ENCODE assay signal across 23 mouse cellular contexts in genomic region chr17:32501051-32501450, GRCm38 (mm10). TPM values are rescaled to one million over a fixed set of nuclear protein-coding genes. Genes with fewer than 3 reads are reported as not detected.
DNase-seq lines count a peak whose midpoint lies in the region; ATAC-seq and TF ChIP-seq lines count a peak whose summit lies in the region.
"Had no signal": no experiment of that assay in that cellular context is flagged by ENCODE, and none has a peak within 500 bp of the region (broad histone marks: within the 10 kb centered on the region; RNA-seq: fewer than 3 reads in every experiment).

No protein-coding gene starts in this region.

- no peaks in the 10 kb centered on the region for H3K27me3 ChIP-seq in embryonic facial prominence, embryonic 14.5 days (replicated peaks; ENCODE audit: control insufficient read depth, insufficient read depth, low read length)
- no peaks in the 10 kb centered on the region for H3K27me3 ChIP-seq in embryonic facial prominence, embryonic 10.5 days (replicated peaks; ENCODE audit: low read depth, poor library complexity, severe bottlenecking)
- H3K27me3 ChIP-seq in kidney, adult 2 months (replicated peaks; ENCODE audit: control insufficient read depth, insufficient read depth, low read length), result no peaks in the 10 kb centered on the region
- H3K27me3 ChIP-seq in liver, adult 2 months (ENCODE audit: control insufficient read depth, insufficient read depth, low read length), result no peaks in the 10 kb centered on the region
- peaks cover 5% of the 10 kb centered on the region; the same call in 1 of the 2 replicates for H3K27me3 ChIP-seq in liver, embryonic 12.5 days (replicated peaks)
- H3K27me3 ChIP-seq in Patski, result peaks cover 10% of the 10 kb centered on the region
- H3K27me3 ChIP-seq: embryonic facial prominence, embryonic 12.5 days; hindbrain, embryonic 12.5 days had no signal

- no peak overlapping the region for H3K4me3 ChIP-seq in embryonic facial prominence, embryonic 14.5 days (ENCODE audit: low read depth, low read length)
- no peak overlapping the region for H3K4me3 ChIP-seq in embryonic facial prominence, embryonic 10.5 days
- H3K4me3 ChIP-seq in kidney, adult 2 months (ENCODE audit: insufficient read depth, low read depth, low read length), result no peak overlapping the region
- no peak overlapping the region for H3K4me3 ChIP-seq in liver, adult 2 months (ENCODE audit: insufficient read depth, low read depth, low read length)
- H3K4me3 ChIP-seq in liver, embryonic 12.5 days, result no peak overlapping the region
- H3K4me3 ChIP-seq: embryonic facial prominence, embryonic 12.5 days; gastrocnemius, adult 2 months; hindbrain, embryonic 12.5 days had no signal

- H3K79me2 ChIP-seq in liver, adult 2 months (ENCODE audit: control insufficient read depth, insufficient read depth, low read length), result no peaks in the 10 kb centered on the region

- no peak for TF ChIP-seq CTCF in kidney, adult 2 months (conservative IDR thresholded peaks at IDR 0.05; ENCODE audit: insufficient read depth, insufficient read length, low read depth, low read length)
- TF ChIP-seq CTCF in liver, adult 2 months (IDR thresholded peaks at IDR 0.05; ENCODE audit: low read depth, low read length), result no peak
- no peak for TF ChIP-seq CTCF in Patski (IDR thresholded peaks at IDR 0.05)

- H3K36me3 ChIP-seq in embryonic facial prominence, embryonic 14.5 days (ENCODE audit: control insufficient read depth, insufficient read depth, low read length), result no peaks in the 10 kb centered on the region
- H3K36me3 ChIP-seq in embryonic facial prominence, embryonic 10.5 days (replicated peaks), result no peaks in the 10 kb centered on the region
- H3K36me3 ChIP-seq in kidney, adult 2 months (ENCODE audit: control insufficient read depth, insufficient read depth, low read length), result no peaks in the 10 kb centered on the region
- H3K36me3 ChIP-seq in liver, adult 2 months (ENCODE audit: control insufficient read depth, insufficient read depth, low read length), result no peaks in the 10 kb centered on the region
- H3K36me3 ChIP-seq in liver, embryonic 12.5 days, result no peaks in the 10 kb centered on the region
- H3K36me3 ChIP-seq: embryonic facial prominence, embryonic 12.5 days; hindbrain, embryonic 12.5 days had no signal

- peak; percentile 34 for DNase-seq in embryonic facial prominence, embryonic 14.5 days (ENCODE audit: low spot score)
- DNase-seq in embryonic facial prominence, embryonic 10.5 days (ENCODE audit: low spot score), result no peak
- peak; percentile 43 for DNase-seq in kidney, adult 2 months
- DNase-seq in kidney, adult 11 months, result no peak
- peak; percentile 24 for DNase-seq in liver, adult 2 months (ENCODE audit: extremely low read depth, low read depth, low spot score)
- peak; percentile 19 for DNase-seq in Patski (ENCODE audit: low read depth, low spot score)
- DNase-seq in thymus, adult 18-20 months, result no peak
- DNase-seq: adrenal gland, adult 8-10 months; cerebellum, adult 2 months; cerebellum, postnatal 14 days; embryo, embryonic 11 days; gastrocnemius, adult 2 months; gastrocnemius, postnatal 25 days; heart, postnatal 4 days had no signal

- H3K9me3 ChIP-seq in embryonic facial prominence, embryonic 14.5 days (ENCODE audit: control insufficient read depth, low read length), result no peaks in the 10 kb centered on the region
- peaks cover 2% of the 10 kb centered on the region; the same call in 1 of the 2 replicates for H3K9me3 ChIP-seq in embryonic facial prominence, embryonic 10.5 days
- H3K9me3 ChIP-seq in liver, embryonic 12.5 days (replicated peaks), result no peaks in the 10 kb centered on the region
- H3K9me3 ChIP-seq: embryonic facial prominence, embryonic 12.5 days; hindbrain, embryonic 12.5 days had no signal

- POLR2A ChIA-PET in Patski (lab: Charles Lee), result no interaction called here

- H3K27ac ChIP-seq in embryonic facial prominence, embryonic 14.5 days (replicated peaks; ENCODE audit: low read depth, low read length), result no peak overlapping the region
- no peak overlapping the region for H3K27ac ChIP-seq in embryonic facial prominence, embryonic 10.5 days (replicated peaks)
- no peak overlapping the region for H3K27ac ChIP-seq in kidney, adult 2 months (ENCODE audit: insufficient read depth, low read depth, low read length)
- H3K27ac ChIP-seq in liver, adult 2 months (replicated peaks; ENCODE audit: insufficient read depth, low read depth, low read length), result peak overlapping the region; percentile 98
- no peak overlapping the region for H3K27ac ChIP-seq in liver, embryonic 12.5 days
- H3K27ac ChIP-seq: embryonic facial prominence, embryonic 12.5 days; gastrocnemius, adult 2 months; hindbrain, embryonic 12.5 days had no signal

- WGBS in embryonic facial prominence, embryonic 14.5 days, result 45% methylated on average over 3 of the region's 3 CpGs
- WGBS in embryonic facial prominence, embryonic 10.5 days, result 76% methylated on average over 3 of the region's 3 CpGs
- WGBS in kidney, adult 2 months, result 48% methylated on average over 3 of the region's 3 CpGs
- WGBS in liver, adult 2 months, result 53% methylated on average over 3 of the region's 3 CpGs
- WGBS in liver, embryonic 12.5 days (ENCODE audit: insufficient replicate concordance), result 63% methylated on average over 3 of the region's 3 CpGs

- CTCF ChIA-PET in Patski (lab: Charles Lee), result no interaction called here

- no peak for ATAC-seq in embryonic facial prominence, embryonic 14.5 days (ENCODE audit: low read depth)
- ATAC-seq in liver, embryonic 12.5 days, result no peak
- no peak for ATAC-seq in Patski
- ATAC-seq: forebrain, embryonic 14.5 days; hindbrain, embryonic 16.5 days; inflammation-experienced regulatory T-cells, adult 6 months had no signal

- no peak overlapping the region for H3K4me2 ChIP-seq in embryonic facial prominence, embryonic 14.5 days (ENCODE audit: low read depth, low read length)
- no peak overlapping the region for H3K4me2 ChIP-seq in liver, embryonic 12.5 days
- H3K4me2 ChIP-seq: embryonic facial prominence, embryonic 12.5 days; heart, embryonic 11.5 days; hindbrain, embryonic 12.5 days had no signal

- no peaks in the 10 kb centered on the region for H3K4me1 ChIP-seq in embryonic facial prominence, embryonic 14.5 days (ENCODE audit: control insufficient read depth, insufficient read depth, low read length)
- peaks cover 11% of the 10 kb centered on the region for H3K4me1 ChIP-seq in embryonic facial prominence, embryonic 10.5 days
- H3K4me1 ChIP-seq in kidney, adult 2 months (ENCODE audit: control insufficient read depth, insufficient read depth, low read length), result no peaks in the 10 kb centered on the region
- peaks cover 22% of the 10 kb centered on the region for H3K4me1 ChIP-seq in liver, adult 2 months (ENCODE audit: control insufficient read depth, insufficient read depth, low read length)
- H3K4me1 ChIP-seq in liver, embryonic 12.5 days, result peaks cover 10% of the 10 kb centered on the region; the same call in 1 of the 2 replicates
- H3K4me1 ChIP-seq: embryonic facial prominence, embryonic 12.5 days had no signal

- in situ Hi-C loops in Patski (cut with MboI; ENCODE audit: low pct_unique_long_range_greater_than_20kb), result no loop called here

- TF ChIP-seq POLR2A in kidney, adult 2 months (IDR thresholded peaks at IDR 0.05; ENCODE audit: low read depth, low read length), result no peak
- no peak for TF ChIP-seq POLR2A in liver, adult 2 months (IDR thresholded peaks at IDR 0.05; ENCODE audit: extremely low read depth, insufficient read depth, low read length)

- H3K9ac ChIP-seq in embryonic facial prominence, embryonic 14.5 days (ENCODE audit: low read depth, low read length), result no peak overlapping the region
- H3K9ac ChIP-seq in liver, adult 2 months (ENCODE audit: low read depth, low read length), result peak overlapping the region; percentile 12; the same call in 1 of the 2 replicates
- no peak overlapping the region for H3K9ac ChIP-seq in liver, embryonic 12.5 days
- H3K9ac ChIP-seq: embryonic facial prominence, embryonic 12.5 days; hindbrain, embryonic 12.5 days had no signal

RNA-seq across cellular contexts. Expression of gene Cyp4f17, which starts 4.8 kb away (rescaled TPM):
- polyA plus RNA-seq in embryonic facial prominence, embryonic 14.5 days (2014; fragmentation: Nextera tagmentation; extraction: Ambion mirVana), result 5.3 and 5.8 TPM in 2 replicates
- polyA plus RNA-seq in embryonic facial prominence, embryonic 10.5 days (2016; fragmentation: Nextera tagmentation; extraction: Ambion mirVana), result 7.6 and 8.9 TPM in 2 replicates
- 16.2 and 18.1 TPM in 2 replicates for polyA plus RNA-seq in kidney, adult 2 months (2012; rRNA removed)
- total RNA-seq in liver, adult 2 months (2014; rRNA removed), result 10.2 and 14.1 TPM in 2 replicates
- 18.7 and 20.1 TPM in 2 replicates for polyA plus RNA-seq in liver, adult 2 months (2012; rRNA removed)
- polyA plus RNA-seq in liver, embryonic 12.5 days (2016; fragmentation: Nextera tagmentation; extraction: Ambion mirVana), result 0.91 and 0.96 TPM in 2 replicates
- 0.30 TPM for polyA plus RNA-seq in Patski (2021)

RNA-seq across cellular contexts. Expression of gene Cyp4f16, which starts 35.3 kb away (rescaled TPM):
- polyA plus RNA-seq in embryonic facial prominence, embryonic 14.5 days (2014; fragmentation: Nextera tagmentation; extraction: Ambion mirVana), result 18.0 and 18.3 TPM in 2 replicates
- polyA plus RNA-seq in embryonic facial prominence, embryonic 10.5 days (2016; fragmentation: Nextera tagmentation; extraction: Ambion mirVana), result 14.0 and 17.0 TPM in 2 replicates
- 11.6 and 14.3 TPM in 2 replicates for polyA plus RNA-seq in kidney, adult 2 months (2012; rRNA removed)
- 4.1 and 4.9 TPM in 2 replicates for total RNA-seq in liver, adult 2 months (2014; rRNA removed)
- polyA plus RNA-seq in liver, adult 2 months (2012; rRNA removed), result 3.4 and 5.1 TPM in 2 replicates
- 5.2 and 5.6 TPM in 2 replicates for polyA plus RNA-seq in liver, embryonic 12.5 days (2016; fragmentation: Nextera tagmentation; extraction: Ambion mirVana)
- polyA plus RNA-seq in Patski (2021), result 20.9 TPM

RNA-seq across cellular contexts. Expression of gene Cyp4f39, which starts 48.5 kb away (rescaled TPM):
- 4.8 and 6.2 TPM in 2 replicates for polyA plus RNA-seq in embryonic facial prominence, embryonic 14.5 days (2014; fragmentation: Nextera tagmentation; extraction: Ambion mirVana)
- polyA plus RNA-seq in embryonic facial prominence, embryonic 10.5 days (2016; fragmentation: Nextera tagmentation; extraction: Ambion mirVana), result 0.44 and 0.63 TPM in 2 replicates
- 0.39 and 1.0 TPM in 2 replicates for polyA plus RNA-seq in kidney, adult 2 months (2012; rRNA removed)
- total RNA-seq in liver, adult 2 months (2014; rRNA removed), result 0.18 and 0.47 TPM in 2 replicates
- polyA plus RNA-seq in liver, adult 2 months (2012; rRNA removed), result 0.49 and 0.67 TPM in 2 replicates
- polyA plus RNA-seq in liver, embryonic 12.5 days (2016; fragmentation: Nextera tagmentation; extraction: Ambion mirVana), result 0.32 and 0.50 TPM in 2 replicates
- polyA plus RNA-seq in Patski (2021), result not detected
- total RNA-seq: adrenal gland, adult 8-10 months; adrenal gland, postnatal 36 days; MEL had no signal
- polyA plus RNA-seq: heart, embryonic 11.5 days had no signal

Comparison
In these comparisons a context has a peak if more than half of its experiments do, and no peak if none do; other contexts are left out.
1. DNase-seq: peak in embryonic facial prominence, embryonic 14.5 days (single experiment), kidney, adult 2 months (single experiment), liver, adult 2 months (single experiment) and Patski (single experiment); none in embryonic facial prominence, embryonic 10.5 days (single experiment), kidney, adult 11 months (single experiment) and thymus, adult 18-20 months (0 of 2).